Mouse (Mus musculus) left cerebral cortex, adult 8-10 months (tissue): Measurements from ENCODE around the gene Trmt5. TPM values are rescaled to one million over a fixed set of nuclear protein-coding genes. Genes with fewer than 3 reads are reported as not detected.

Source experiments
- DNase-seq, 2 experiments: peaks; one replicate each; pipeline ENCODE4 v3.0.0; 2022; ENCODE audit warnings: low spot score in 2 of 2
- total RNA-seq, 4 experiments: library from RNA; stranded (reverse); gene quantifications; 2 replicates each; pipeline ENCODE4 v1.2.4; 2022

Trmt5 gene
- total RNA-seq, 4 experiments from 2014 or later: 11.2 to 16.5 (median 13.6) TPM

GRCm38 (mm10) chr12:73269933-73270332, 16.6 kb downstream of the Trmt5 start:
- DNase-seq: no peak

- no peak for DNase-seq
Observed at GRCm38 (mm10) chr12:73269531-73269930, 17.0 kb downstream of the Trmt5 start.

- no peak for DNase-seq
Observed at GRCm38 (mm10) chr12:73268497-73268896, 18.0 kb downstream of the Trmt5 start.

- no peak for DNase-seq
Observed at GRCm38 (mm10) chr12:73266597-73266996, 19.9 kb downstream of the Trmt5 start.

- no peak for DNase-seq
Observed at GRCm38 (mm10) chr12:73265381-73265978, 21.0 kb downstream of the Trmt5 start.

- DNase-seq: no peak
Observed at GRCm38 (mm10) chr12:73260339-73260738, 26.2 kb downstream of the Trmt5 start.

- DNase-seq: no peak
Observed at GRCm38 (mm10) chr12:73259269-73259668, 27.2 kb downstream of the Trmt5 start.

GRCm38 (mm10) chr12:73255006-73255405, 31.5 kb downstream of the Trmt5 start:
- no peak for DNase-seq

GRCm38 (mm10) chr12:73245687-73246086, 40.8 kb downstream of the Trmt5 start:
- DNase-seq: no peak

- peak; percentile 14 to 65 for DNase-seq
Observed at GRCm38 (mm10) chr12:73241960-73242359, 44.5 kb downstream of the Trmt5 start.

GRCm38 (mm10) chr12:73232586-73232985, 53.9 kb downstream of the Trmt5 start:
- DNase-seq: no peak

- DNase-seq: no peak
Observed at GRCm38 (mm10) chr12:73231552-73231951, 55.0 kb downstream of the Trmt5 start.

GRCm38 (mm10) chr12:73230196-73230595, 56.3 kb downstream of the Trmt5 start:
- no peak for DNase-seq

Other genes with a start within 250 kb of the Trmt5 start
- under 1 TPM in 3 of 4 experiments, not detected in 1; 0.25 to 0.70 (median 0.65) TPM for gene Six1, start 232.8 kb downstream of the Trmt5 start, total RNA-seq
- gene Six4, start 173.3 kb downstream of the Trmt5 start, total RNA-seq: 1 to 10 TPM; 2.1 to 2.4 (median 2.2) TPM
- 10 to 100 TPM; 22.6 to 26.4 (median 23.5) TPM for gene Mnat1, start 163.0 kb downstream of the Trmt5 start, total RNA-seq
- gene Slc38a6, start 69 bp upstream of the Trmt5 start, total RNA-seq: 10 to 100 TPM; 15.8 to 17.1 (median 16.6) TPM